Mouse (Mus musculus) ovary, postnatal 10 days (tissue): Measurements from ENCODE around the gene Gm9844.
"Not testable (repeated sequence)": the region's sequence is repeated elsewhere in the genome, so short reads cannot be mapped to it uniquely, and the experiment has no call there.

ENCODE experiments used
- DNase-seq: peaks from one replicate; pipeline ENCODE4 v3.0.0; 2022; ENCODE audit warnings: low spot score

The Gm9844 gene

DNA sequence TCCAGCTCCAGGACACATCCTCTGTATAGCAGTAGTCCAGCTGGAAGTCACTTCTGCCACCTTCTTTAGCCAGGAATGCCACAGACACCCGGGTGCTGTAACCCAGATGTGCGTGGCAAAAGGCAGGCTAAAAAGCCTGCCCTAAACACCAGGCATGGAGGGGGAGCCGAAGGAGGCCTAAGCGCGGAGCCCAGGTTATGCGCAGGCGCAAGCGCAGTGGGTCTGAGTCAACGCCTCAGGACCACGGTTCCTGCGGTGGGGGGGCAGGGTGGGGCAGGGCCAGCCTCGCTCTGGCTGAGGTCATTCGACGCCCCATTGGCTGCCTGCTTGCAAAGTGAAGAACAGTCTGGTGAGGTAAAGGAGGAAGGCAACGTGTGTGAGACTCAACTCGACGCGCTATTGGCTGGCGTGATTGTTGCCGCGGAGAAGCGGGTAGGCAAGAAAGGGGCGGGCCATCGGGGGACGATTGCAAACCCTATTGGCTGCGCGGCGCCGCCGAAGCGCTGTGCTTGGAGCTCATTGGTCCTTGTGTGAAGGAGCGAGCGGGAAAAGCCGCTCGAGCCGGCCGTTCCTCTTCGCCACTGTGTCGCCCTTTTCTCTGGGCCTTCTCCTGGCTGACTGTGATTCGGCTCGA, 7.6 kb downstream of the Gm9844 start, which contains the start of the genes Lypd4 and Dmrtc2:
TSS of gene Lypd4 (minus strand) at position 410 of the 634 bp plus-strand sequence.
TSS of gene Dmrtc2 (plus strand) at position 526 of the 634 bp plus-strand sequence.
- no peak for DNase-seq

DNA sequence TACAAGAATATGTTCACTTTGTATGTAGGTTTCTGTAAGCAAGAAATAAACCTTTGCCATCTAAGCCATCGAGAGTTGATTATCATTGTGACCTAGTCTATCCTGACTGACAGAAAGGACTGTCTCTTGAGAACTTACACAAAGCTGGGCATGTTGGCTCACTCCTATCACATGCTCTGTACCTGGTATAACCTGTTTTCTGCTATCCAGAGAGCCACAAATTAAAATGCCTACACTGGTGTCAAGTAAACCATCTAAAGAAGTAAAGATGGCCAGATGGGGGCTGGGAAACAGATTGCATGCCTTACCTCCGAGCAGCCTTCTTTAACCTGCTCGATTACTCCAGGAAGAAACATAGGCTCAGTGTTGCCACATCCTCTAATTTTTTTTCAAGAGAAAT, 15.6 kb downstream of the Gm9844 start:
- no peak for DNase-seq

DNA sequence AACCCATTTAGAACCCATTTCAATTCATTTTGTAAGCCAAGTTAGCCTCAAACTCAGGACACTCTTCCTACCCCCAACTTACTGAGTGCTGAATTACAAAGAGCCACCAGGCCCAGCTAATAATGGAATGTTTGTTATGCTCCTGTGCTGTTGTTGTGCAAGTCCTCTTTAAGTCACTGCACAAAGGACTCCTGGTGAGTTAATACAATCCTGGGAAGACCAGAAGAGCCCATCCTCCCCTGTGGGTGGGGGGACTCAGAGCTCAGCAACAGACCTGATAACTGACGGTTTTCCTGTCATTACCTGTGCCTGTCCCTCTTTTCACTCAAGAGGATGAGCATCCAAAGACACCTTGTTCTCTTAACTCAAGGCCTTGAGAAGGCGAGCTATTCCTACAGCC, 17.6 kb downstream of the Gm9844 start:
- DNase-seq: no peak

DNA sequence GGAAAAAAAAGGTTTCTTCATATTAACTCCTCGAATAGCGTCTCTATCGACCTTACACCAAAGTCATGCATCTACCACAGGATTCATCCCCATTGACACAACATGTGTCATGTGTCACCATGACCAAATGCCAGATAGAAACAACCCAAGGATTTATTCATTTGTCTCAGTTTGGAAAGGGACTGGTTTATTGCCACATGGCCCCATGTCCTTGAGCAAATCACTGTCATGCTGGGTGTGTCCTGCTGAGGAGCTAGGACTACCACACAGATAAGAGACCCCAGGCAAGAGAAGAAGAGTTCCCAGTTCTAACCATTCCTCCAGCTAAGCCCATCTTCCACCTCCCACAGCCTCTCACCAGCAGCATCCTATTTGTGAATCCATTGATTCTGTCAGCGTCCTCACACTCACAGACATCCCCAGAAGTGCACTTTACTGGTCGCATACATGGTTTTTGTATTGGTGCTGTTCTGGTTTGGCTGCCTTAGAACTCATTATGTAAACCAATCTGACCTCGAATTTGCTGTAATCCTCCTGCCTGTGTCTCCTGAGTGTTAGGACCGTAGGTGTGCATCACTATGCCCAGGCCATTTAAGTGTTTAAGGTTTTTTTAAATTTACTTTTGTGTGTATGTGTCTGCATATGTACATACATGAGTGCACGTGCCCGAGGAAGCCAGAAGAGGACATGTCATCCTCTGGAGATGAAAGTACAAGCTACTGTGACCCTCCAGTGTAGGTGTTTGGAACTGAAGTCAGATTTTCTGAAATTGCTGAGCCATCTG, 20.6 kb downstream of the Gm9844 start:
- DNase-seq: no peak

DNA sequence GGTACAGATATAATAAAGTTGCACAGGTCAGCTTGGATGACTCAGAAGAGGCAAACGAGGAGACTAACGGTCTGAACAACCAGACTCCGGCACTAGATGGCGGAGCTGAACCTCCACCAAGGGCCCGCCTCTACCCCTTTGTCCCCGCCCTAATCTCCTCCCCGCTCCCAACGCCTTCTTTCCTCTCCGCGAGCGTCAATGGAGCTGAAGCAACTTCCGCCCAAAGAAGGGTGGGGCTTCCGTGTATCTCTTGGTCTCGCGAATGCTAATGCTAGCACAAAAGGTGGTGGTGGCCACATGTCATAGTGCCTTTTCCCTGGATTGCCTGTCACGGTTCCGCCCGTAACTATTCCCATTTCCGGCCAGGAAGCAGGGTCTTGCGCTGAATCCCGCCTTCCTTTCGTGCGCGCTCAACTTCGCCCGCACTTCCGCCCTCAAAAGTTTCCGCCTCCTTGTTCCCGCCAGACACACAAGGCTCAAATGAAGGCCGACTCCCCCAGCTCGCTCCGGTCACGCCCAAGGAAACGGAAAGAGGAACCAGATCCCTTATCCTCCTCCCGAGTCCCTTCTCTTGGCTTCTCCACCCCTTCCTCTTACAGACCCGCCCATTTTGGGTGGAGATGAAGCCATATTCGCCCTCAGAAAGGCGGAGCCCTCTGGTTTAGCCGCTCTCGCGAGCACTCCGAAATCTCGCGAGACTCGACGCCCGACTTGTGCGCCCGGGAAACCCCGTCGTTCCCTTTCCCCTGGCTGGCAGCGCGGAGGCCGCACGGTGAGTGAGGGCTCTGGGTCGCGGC, 22.1 kb downstream of the Gm9844 start, which contains the start of gene Rps19:
TSS of gene Rps19 (plus strand) at position 476 of the 797 bp plus-strand sequence.
- DNase-seq: peak; percentile 94

DNA sequence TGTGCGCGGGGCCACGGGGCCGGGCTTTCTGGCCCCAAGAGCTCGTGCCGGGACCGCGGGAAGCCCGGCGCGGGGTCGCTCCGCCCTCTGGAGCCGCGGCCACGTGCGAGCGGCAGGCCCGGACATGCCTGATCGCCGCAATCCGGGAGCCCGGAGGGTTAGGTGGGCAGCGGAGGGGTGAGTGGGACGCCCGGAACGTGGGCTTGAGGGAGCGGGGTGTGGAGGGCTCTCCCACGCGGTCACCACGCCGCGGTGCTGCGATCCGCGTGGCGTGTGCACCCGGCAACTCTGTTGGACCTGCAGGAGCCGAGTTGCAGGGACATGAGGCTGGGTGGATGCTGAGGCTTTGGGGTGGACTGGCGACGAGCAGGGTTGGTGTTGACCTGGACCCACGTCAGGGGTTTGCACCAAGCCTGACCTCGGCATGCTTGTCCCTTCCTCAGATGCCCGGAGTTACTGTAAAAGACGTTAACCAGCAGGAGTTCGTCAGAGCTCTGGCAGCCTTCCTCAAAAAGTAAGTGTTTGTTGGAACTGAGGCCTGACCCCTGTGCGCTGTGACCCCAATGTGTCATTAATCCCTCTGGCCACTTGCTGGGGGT, 22.8 kb downstream of the Gm9844 start:
- DNase-seq: peak; percentile 34

DNA sequence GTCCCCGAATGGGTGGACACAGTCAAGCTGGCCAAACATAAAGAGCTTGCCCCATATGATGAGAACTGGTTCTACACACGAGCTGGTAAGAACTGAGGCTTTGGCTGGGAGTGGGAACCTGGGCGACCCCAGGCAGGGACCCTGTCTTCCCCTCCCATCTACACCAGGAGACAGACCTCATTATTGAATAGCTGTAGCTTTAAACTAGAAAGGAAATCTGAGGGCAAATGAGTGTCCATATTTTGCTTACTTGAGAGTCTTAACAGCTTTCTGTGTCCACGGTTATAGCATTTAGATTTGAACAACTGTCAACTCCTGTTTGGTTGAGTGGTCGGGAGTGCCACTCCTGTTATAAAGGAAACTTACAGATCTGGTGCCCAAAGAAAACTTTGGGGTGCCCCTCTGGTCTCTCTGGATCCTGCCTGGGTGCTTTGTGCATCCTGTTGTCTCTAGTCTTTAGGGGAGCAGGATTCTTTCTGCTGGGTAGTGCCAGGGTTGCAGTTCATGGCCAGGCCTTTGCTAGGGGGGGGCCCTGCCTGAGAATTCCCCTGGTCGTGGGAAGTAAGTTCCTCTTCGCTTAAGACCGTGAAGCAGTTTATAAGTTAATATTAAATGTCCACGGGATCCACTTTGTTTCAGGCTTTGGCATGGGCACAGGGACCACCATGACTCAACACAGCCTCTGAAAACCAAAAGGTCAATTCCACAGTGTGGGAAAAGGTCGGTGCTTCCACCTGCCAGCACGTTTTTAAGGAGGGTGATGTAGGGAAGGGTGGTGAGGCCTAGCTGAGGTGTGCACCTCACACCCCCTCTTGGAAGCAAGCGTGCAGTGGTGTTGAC, 23.7 kb downstream of the Gm9844 start:
- no peak for DNase-seq

DNA sequence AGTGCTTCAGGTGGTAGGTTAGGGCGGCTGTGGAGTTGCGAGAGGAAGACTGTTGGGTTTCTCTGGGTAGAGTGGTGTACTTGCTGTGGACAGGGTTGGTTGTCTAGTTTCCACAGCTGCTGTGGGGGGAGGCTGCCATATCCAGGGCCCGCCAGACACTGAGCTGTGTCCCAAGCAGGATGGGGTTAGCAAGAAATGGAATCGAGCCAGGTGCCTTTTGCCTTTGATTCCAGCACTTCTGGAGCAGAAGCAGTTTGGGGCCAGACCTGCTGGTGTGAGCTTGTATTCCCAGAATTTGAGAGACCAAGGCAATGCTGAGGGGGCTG, 24.3 kb downstream of the Gm9844 start:
- DNase-seq: no peak

DNA sequence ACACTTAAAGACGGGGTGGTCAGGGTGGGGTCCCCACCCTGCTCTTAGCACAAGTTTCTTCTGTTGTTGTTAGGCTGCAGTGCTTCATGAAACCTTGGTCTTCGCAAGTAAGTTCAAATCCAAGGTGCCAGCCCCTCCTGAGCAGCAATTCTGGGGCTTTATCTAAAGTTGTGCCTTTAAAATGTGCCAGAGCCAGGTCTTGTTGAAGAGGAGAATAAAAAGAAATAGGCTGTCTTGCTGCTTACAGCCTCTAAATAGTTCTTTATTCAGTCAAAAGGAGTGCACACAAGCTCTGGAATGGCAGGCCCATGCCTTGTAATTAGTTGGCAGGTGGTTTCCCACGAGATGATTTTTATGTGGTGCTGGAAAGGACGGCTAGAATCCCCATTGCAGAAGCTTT, 25.1 kb downstream of the Gm9844 start:
- DNase-seq: no peak

DNA sequence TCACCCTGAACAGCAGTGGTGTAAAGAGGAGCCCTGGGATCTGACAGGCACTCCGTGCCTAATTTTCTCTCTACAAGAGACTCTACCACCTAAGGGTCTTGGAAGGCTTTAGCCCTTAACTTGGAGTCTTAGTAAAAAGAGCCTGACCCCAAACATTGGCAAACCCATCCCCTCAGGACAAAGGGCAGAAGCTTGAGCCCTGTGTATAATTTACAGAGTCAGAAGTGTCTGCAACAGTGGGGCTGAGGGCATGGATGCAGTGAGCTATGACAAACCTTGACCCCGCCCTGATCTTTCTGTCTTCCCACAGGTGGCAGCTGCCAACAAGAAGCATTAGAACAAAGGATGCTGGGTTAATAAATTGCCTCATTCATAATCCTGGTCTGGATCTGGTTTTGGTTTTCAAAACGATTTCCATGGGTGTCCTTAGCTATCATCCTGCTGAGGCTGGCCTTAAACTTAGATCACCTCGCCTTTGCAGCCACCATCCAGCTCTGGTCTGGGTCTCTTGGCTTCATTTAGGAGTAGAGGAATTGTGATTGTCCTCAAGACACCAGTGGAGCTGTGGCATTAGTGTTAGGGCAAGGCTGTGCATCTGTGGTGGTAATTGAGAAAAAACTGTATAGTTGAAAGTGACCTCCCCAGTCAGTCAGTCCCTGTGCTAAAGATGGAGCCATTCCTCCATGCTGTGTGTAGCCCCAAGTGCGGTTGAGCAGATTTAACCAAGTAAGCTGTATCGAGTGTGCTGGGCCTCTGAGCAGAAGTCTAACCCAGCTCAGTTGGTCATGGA, 27.6 kb downstream of the Gm9844 start:
- DNase-seq: no peak

DNA sequence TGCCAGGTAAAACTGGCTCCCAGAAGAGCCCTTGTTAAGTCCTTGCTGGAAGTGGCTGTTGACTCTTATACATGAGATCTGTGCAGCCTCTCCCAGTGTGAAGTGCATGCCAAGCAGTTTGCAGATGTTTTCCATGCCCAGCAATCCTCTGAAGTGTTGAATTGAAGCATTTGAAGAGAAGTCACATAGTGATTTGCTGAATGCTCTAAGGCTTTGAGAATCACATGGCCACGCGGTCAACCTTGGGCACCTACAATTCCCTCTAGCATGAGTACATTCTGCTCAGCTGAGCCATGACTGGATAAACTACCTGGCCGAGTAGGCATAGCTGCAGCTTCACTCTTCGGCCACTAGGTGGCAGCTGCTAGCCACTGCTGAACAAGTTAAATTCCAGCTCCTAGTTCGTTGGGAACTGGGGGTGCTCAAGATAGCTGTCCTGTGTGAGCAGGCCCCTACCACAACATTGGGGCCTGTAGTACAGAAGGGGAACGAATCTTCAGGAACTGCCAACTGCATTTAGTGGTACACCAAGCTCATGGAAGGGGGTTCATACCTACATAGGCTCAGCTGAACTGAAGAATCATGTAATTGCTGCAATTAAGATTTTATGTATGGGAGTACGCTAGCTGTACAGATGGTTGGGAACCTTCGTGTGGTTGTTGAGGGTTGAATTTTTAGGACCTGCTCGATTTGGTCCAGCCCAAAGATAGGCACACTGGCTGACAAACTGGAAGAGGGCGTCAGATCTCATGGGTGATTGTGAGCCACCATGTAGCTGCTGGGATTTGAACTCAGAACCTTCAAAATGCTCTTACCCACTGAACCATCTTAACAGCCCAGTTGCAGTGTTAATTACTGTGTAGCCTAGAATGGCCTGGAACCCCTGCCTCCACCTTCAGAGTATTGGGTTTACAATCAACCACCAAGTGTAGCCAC, 28.5 kb downstream of the Gm9844 start:
- DNase-seq: peak; percentile 38

DNA sequence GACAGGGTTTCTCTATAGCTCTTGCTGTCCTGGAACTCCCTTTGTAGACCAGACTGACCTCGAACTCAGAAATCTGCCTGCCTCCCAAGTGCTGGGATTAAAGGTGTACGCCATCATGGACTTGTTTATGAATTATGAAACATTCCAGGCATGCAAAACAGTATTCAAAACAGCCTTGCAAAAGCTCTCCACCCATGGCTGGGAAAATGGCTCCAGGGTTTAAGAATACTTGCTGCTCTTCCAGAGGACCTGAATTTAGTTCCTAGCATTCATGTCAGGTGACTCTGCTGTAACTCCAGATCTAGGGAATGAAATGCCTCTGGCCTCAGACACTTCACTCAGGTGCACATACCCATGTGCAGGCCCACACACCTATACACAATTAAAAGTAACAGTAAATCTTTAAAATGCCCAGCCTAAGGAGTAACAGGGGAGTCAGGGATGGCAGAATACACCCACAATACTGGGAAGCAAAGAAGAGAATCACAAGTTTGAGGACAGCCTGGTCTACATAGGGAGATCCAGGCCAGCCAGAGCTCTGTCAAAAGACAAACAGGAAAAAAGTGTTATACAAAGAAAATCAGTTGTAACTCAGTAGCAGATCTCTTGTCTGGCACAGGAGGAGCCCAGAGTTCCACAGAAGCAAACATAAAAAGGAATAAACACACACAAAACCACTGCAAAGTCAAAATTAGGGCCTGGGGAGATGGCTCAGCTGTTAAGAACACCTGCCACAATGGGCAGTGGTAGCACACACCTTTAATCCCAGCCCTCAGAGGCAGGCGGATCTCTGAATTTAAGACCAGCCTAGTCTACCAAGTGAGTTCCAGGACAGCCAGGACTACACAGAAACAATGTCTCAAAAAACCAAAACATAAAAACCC, 29.5 kb downstream of the Gm9844 start:
- no peak for DNase-seq

DNA sequence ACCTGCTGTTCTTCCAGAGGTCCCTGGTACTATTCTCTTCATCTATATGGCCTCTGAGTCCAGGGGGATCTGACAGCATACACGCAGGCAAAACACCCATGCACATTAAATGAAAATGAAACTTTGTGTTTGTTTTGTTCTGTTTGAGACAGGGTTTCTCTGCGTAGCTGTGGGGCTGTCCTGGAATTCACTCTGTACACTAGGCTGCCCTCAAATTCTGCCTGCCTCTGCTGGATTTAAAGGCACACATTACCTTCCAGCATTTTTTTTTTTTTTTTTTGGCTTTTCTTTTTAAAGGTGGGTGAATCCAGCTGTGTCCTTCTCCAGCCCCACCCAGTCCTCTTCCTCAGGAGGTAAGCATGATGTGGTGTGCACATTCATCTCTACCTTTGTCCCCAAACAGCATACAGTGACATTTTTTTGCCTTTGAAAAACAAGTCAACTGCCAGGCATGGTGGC, 30.1 kb downstream of the Gm9844 start:
- DNase-seq: no peak

DNA sequence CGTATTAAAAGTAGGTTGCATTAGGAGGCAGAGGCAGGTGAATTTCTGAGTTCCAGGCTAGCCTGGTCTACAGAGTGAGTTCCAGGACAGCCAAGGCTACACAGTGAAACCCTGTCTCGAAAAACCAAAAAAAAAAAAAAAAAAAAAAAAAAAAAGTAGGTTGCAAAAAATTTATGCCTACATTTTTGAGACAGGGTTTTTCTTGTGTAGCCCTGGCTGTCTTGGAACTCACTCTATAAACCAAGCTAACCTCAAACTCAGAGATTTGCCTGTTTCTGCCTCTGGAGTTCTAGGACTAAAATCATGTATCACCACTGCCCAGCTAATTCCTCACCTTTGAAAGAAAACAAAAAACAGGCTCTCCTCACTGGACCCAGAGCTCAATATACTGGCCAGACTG, 33.7 kb downstream of the Gm9844 start:
- DNase-seq: not testable (repeated sequence)

DNA sequence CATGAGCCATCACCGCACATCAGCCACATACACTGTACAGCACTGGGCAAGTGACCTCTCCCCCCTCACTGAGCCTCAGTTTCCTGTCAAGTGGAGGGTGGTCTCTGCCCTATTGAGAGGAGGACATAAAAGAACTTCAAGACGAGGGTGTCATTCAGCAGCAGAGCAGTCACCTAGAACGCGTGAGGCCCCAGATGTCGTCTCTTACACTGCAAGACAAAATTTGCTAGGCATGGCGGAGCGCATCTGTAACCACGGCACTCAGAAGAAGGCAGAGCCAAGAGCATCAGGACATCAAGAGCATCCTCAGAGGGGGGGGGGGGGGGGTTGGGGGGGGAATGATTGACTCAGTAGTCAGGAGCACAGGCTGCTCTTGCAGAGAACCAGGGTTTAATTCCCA, 34.3 kb downstream of the Gm9844 start:
- no peak for DNase-seq

DNA sequence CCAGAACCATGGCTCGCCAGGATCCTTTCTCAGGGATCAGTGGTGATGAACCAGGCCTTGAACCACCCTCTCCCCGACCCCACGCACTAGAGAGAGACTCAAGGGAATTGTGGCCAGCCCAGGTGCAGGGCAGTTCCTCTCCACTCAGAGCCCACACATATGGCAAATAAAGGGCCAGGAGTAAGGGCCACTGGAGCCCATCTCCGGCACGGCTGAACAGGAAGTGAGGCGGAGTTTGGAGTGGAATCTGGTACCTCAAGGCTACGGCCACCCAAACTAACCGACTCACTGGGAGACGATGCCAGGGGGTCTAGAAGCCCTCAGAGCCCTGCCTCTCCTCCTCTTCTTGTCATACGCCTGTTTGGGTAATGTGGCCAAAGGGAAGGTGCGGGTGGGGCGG, 35.2 kb downstream of the Gm9844 start, which contains the start of gene Cd79a:
TSS of gene Cd79a (plus strand) at position 158 of the 400 bp plus-strand sequence.
- DNase-seq: no peak

DNA sequence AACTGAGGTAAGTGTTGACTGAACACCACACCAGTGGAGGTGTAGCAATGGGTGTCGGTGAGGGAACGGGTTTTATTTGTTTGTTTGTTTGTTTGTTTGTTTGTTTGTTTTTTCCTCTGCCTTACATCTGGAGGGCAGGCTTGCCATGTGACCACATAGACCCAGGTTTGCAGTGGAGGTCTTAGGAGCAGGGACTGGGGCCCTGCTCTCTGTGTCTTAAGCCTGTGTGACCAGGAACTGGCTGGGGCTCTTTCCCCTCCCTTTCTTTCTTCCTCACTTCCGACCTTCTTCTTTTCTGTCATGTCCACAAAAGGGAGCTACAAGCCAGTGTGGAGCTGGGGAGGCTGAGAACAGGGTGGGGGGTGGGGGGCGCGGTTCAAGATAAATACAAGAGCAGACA, 35.9 kb downstream of the Gm9844 start:
- DNase-seq: no peak

DNA sequence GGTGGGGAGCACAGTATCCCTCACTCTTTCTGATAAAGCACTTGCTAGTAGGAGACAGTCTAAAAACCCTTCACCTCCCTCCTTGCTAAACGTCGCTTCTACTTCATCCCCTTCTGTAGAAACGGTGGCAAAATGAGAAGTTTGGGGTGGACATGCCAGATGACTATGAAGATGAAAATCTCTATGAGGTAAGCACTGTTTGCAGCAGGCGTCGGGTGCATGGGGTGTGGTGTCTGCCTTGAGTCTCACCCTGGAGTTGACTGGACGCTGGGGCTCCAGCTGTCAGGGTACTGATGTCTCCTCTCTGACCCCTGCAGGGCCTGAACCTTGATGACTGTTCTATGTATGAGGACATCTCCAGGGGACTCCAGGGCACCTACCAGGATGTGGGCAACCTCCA, 39.1 kb downstream of the Gm9844 start:
- no peak for DNase-seq
